Mouse (Mus musculus) c-Kit-positive CD71-positive TER-119-negative erythroid progenitor cells, embryonic 14.5 days (primary cell): Measurements from ENCODE around the gene Prkcb.

Experiments used
- DNase-seq: peaks from one replicate; pipeline ENCODE4 v3.0.0-alpha.2; 2013; ENCODE audit warnings: low read depth

Prkcb gene

DNA sequence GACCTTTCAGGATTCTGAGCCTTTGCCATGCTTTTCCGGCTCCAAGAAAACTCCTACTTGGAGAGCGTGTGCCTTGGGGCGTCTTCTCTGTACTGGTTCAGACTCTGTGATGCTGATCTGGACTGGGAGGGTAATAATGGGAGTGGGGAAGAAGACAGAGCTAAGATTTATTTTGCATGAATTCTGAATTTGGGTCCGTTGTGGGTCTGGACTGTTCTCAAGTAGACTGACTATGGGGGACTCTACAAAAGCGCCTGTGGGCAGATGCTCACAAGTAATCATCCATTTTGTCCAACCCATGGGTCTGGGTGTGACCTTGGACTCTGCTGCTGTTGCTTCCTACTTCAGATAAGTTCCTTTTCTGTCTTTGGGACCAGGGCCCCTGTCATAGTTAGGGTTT is 240.1 kb downstream of the Prkcb start:
- no peak for DNase-seq

DNA sequence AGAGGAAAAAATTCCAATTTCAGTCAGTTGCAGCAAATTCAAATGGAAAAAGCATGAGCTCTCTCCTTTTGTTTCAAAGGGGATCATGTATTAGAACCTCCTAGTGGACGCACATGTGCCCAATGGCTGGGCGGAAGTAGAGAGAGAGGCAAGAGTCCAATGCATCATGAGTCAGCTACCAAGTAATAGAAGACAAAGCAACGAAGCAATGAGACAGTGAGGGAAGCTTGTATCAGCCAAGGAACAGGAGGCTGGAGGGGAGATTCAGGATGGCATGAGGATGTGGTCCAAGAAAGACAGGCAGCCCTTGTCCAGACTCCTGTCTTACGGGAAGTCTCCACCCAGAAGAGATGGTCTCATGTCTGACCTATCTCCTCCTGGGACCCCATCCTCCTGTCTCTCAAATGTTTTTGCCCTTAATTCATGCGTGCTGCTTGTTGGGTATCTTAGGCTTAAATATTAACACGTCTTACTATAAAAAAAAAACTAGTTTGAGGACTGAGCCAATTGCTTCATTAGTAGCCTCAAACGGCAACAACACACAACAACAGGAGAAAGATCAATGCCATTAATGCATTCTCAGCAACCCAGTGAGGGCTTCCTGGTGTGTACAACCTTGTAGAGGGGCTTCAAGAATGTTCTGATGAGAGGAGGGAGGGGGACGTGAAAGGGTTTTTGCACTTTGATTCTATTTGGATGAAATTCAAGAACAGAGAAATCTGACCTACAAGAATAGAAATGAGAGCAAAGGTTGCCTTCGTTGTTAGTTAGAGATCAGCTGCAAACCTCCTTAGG is 245.2 kb downstream of the Prkcb start:
- DNase-seq, result no peak

DNA sequence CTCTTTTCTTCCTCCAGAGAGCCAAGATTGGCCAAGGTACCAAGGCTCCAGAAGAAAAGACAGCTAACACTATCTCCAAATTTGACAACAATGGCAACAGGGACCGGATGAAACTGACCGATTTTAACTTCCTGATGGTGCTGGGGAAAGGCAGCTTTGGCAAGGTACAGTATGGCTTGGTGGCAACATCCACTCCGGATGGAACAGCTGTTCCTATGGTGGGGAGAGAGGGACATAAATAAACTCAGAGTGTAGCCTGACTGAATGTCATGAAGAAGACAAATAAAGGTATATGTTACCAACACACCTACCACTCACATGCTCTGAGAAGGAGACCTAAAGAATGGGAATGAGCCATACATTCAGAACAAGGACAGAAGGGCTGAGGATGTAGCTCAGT is 256.1 kb downstream of the Prkcb start:
- no peak for DNase-seq

DNA sequence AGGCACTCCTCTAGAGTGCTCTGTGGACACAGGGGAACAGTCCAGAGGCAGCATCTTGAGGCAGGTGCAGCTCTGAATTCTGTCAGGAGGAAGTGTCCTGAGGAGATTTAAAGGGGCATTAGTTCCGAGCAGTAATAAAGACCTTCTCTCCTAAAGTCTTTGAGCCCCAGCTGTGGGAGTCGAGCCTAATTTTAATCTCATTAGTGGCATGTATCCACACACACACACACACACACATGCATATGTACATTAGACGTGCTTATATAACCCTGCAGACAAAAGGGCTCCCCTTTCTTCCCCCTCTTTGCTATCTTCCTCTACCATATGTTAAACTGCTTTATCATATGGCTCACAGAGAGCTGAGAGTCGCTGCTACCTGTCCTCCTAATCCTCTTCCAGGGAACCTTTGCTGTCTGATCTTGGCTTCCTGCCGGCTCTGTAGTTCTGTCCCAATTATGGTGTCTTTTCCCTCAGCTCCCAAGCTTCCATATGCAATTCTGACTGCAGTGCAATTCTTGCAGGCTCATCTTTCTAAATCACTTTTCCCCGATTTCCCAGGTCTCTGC is 268.1 kb downstream of the Prkcb start:
- DNase-seq, result no peak

DNA sequence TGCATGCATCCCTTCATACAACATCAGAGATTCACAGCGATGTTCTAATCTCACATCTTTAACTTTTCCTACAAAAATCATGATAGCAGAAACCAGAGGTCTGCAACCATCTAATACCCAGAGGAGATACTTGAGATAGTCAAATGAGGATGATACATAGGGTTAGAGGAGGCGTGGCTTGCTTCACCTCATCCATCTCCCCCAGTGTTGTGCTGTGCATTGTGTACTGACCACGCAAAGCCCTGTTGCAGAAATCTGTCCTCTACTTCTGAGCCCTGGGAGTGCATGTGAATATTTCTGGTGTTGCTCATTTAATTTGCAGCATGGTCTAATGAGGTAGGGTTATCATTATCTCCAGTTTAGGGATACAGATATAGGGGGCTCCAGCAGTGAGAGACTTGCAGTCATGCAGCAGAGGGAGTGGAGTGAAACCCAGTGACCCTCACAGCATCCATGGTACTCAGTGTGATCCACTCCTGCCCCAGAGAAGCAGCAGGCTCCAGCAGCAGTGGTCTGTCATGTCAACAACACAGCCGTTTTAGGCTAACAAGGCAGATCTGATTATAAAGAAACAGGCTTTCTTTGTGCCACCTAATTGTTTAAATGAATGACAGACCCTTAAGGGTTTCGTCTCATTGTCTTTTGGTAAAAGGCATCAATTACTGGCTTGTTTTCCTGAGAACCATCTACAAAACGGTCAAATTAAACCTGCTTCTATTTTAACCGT is 269.7 kb downstream of the Prkcb start:
- DNase-seq, result no peak

DNA sequence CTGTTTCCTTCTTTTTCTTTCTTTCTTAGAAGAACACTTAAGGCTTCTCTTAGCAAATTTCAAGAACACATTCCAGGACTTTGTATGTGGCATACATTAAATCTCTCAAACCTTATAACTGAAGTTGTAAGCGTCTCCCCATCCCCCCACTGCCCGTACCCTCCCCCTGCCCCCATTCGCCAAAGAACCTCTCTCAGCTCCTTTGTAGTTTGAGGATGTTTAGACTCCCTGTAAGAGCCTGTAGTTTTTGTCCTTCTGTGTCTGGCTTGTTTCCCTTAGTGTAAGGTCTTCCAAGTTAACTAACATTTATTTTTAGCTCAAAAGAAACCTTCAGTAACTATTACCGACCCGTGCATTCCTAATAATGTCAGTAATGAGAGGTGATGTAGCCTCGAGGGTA is 270.4 kb downstream of the Prkcb start:
- no peak for DNase-seq

DNA sequence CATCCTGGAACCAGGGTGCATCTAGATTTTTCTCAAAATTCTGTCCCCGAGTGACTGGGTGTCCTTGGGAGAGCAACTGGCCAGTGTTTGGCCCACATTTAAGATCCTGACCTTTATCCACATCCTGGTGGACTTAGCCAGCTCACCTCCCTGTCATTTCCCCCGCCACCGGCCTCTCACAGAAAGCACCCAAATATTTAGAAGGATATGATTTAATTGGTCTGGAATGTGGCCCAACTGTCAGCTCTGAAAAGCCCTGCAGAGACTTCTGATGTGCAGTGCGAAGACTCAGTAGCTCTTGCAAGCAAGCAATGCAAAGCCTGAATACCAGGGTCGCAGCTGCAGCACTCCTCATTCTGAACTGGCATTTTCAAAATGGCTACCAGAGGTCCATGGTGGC is 274.0 kb downstream of the Prkcb start:
- DNase-seq, result no peak

DNA sequence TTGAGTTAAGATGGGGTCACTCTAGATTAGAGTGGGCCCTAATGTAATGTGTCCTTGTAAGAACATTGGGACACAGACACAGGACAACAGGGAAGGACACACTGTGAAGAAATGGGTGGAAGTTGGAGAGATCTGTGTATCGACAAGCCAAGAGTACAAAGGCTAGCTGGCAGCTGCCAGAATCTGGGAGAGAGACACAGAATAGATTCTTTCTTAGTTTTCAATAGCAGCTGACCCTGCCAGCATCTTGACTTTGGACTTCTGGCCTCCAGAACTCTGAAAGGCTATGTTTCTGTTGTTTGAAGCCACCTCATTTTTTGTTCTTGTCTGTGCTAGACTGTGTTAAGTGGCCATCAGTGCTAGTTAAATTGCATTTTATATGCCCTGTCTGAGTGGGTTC is 276.8 kb downstream of the Prkcb start:
- DNase-seq, result no peak

DNA sequence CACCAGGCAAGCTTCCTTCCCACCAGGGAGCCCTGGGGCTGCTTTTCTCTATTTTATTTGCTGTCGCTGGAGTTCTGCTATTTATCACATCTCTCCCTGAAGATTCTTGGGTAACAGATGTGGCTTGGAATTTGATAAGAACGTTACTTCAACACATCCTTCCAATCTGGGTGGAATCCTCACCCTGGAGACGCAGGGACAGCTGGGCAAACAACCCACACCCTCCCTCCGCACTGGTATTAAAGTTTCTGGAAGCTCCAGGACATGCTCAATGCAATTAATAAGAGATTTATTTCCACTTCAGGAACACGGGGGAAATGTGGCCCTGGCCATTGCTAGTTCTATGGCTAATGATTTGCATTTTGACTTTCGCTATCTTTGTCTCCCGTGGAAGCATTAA is 277.5 kb downstream of the Prkcb start:
- DNase-seq, result no peak

DNA sequence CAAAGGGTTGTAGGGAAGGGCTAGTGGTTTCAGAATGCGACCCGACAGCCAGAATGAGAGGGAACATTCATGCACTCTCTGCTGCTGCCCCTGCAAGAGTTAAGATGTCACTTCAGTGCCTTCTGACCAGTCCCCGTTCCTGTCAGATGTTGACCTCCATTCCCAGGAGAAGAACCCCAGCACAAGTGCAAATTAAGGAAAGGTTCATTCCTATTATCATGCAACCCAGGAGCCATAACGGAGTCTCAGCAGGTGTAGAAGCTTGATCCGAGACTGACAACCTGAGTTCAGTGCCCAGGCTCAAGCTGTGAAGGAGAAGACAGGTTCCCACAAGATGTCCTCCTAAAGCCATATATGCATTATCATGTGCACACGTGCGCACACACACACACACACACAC is 280.2 kb downstream of the Prkcb start:
- no peak for DNase-seq

DNA sequence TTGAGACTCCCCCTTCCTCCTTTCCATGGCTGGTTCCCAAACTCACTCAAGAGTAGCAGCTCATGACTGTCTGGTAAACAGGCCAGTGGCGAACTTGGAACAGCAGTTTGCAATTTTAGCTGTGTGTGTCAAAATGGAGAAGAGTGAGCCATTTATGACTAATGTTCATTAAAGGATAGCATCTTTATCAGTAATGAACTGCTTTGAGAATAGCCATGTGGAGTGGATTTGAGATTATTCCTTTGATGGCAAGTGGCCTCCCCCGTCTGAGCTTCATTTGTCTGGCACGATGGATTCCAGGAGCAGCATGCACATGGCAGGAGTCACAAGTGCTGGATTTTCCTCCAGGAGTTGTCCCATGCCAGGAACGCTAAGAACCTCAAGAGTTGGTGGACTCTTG is 281.9 kb downstream of the Prkcb start:
- no peak for DNase-seq

DNA sequence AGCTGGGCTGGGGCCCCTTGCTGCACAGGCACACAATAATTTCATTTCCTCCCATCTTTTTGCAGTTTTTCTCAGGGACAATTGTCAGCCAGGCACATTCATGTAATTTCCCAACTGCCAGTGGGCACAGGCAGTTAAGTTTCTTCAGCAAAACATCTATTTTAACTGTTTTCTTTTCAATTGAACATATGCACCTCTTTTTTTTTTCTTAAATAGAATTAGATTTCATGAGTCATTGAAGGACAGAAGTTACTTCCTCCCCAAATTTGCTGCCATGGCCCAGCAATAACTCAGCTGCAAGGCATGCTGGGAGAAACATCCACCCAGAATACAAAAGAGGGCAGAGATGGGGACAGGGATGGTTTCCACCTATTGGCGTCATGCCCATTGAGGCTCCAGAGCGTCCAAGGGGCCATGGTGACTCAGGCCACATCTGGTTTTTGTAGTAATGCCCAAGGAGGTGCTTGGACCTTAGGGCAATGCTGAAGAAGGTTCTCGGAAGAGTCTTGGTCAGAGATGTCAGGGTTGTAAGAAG is 284.6 kb downstream of the Prkcb start:
- no peak for DNase-seq

DNA sequence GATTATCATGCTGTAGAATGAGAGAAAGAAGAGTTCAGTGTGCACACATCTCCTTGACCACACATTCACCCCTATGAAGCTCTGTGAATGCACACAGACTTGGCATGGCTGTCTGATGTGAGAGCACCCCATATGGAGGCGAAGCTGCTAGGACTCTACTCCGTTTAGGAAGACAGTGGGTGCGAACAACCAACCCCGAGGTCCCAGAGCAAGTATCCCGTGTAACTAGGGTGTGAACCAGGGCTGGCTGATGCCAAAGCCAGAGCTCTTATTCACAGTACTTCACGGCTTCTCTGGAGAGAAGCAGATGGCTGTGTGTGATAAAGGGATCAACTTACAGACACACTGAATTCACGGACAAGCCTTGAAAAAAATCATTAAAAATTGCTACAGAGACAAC is 285.9 kb downstream of the Prkcb start:
- DNase-seq, result no peak

DNA sequence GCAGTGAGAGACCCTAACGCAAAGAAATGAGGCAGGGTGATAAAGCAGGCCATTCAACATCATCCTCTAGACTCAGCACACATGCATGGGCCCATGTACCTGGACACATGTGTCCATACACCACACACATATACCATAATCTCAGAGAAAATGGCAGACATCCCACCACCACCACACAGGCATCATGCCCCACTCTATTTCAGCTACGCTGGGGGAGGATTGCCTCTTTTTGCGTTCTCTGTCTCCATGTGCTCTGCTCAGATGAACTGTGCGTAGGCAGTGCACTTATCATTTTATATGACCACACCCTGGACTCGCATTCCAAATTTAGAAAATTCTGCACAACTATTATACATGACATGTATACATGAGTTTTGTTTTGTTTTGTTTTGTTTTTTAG is 286.5 kb downstream of the Prkcb start:
- DNase-seq, result no peak

DNA sequence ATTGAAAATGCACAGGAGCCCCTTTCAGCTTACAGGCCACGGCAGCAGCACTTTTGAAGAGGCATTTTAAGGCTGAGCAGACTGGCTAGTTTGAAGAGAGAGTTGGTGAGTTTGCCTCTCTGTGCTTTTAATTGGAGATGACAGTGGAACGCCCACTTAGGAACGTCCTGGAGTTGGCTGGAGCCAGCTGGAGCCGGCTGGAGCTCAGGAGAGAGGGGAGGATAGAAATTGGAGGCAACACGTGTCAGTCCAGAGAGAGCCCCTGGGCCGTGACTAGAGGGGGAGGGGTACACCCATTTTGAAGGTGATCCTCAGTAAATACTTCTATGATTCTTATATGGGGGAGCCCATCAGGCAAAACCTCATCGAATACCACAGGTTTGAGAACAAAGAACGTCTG is 287.0 kb downstream of the Prkcb start:
- no peak for DNase-seq

DNA sequence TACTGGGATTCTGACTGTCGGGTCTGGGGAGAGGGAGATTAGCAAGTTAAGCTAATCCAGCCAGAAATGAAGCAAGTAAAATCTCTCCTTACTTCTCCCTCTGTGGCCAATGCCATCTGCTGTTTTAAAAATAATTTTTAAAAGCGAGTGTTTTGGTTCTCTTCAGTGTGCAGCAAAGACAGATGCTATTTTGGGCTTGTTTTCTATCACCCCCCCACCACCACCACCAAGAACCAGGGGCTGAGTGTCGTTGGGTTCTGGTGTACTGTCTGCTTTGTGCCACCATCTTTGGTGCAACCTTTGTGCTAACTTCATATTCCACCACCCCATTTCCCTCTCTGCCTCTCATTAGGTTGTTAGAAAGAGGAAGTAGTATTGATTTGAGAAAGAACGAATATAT is 289.0 kb downstream of the Prkcb start:
- no peak for DNase-seq

DNA sequence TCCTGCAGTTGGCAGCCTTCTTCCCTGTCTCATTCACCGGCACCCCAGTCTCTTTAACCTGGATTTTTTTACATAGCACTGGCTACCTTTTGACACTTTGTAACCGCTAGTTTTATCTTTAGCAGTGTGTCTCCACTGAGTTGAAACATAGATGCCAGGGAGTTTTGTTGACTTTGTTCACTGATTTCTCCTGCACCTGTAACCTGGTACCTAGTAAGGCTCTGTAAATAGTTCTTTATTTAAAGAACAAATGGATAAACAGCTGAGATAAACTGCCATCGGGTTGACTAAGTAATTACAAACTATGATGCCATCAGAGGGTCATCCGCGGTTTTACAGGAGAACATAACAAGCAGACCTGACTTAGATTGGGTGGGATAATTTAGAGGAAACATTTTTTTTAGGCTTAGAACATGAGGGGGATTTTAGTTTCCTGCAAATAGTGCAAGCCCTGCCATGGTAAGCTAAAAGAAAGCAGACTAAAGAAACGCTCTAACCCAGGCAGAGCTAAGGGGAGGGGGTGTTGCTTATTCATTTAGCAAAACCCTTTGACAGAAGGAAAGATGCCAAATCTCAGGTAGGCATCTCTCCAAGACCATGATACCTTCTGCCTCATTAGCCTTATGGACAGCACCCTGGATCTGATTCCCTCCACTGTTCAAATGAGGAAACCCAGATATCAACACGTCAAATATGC is 291.1 kb downstream of the Prkcb start:
- no peak for DNase-seq

DNA sequence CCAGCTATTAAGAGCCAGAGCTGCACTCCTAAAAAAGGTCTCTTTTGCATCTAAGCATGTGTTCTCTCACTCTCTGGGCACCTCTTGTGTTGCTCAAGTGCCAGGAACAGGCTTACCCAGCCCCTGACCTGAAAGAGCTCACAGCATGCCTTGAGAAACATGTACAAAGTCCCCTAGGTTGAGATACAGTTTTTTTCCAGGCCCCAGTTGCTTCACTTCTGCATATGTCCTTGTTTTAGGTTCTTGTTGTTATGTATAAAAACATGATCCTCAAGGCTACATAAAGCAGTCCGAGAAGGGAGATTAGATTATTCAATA is 291.6 kb downstream of the Prkcb start:
- no peak for DNase-seq

DNA sequence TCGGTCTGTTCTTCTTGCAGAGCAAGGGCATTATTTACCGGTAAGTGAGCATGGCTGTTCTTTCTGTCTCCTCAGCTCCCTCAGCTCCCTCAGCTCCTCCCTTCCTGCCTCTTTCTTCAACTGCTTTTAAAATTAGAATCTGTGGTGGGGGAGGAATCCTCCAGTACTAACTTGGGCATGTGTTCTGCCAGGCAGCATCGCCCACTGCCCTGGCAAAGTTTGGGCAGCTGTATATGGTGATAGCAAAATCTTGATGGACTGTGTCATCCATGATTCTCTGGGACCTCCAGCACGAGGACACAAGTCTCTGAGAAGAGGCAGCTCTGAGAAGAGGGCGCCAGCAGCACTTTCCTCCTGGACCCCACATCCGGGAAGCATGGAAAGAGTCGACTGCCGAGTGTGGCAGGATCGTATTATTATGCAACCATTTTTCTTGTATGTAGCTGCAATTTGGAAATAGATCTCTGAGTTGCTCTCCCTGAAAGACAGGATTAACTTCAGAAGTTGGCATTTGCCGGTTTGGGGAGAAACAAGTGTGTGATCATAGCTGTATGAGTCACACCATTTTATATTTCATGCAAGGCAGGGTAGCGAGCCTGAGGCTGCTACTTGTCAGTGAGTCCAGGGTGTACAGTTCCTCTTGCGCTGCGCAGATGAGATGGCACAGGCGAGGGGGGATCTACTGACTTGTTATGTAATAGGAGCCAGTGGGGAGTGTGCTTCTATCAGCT is 296.0 kb downstream of the Prkcb start:
- DNase-seq, result no peak

DNA sequence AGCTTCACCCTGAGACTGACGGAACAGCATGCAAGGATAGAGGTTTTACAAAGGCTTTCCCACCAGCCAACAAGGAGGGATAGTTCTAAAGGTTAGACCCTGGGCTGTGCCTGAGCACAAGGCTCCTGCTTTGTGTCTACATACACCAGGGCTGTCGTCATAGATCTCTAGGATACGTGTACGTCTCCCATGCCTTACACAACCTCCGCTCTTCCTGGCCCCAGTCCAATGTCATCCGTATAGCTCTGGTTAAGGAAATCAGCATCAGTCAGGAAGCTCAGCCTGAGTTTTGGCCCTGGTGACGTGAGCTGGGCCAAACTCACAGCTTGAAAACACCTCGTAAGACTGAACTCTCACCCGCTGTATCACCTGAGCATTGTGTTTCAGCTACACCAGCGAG is 307.3 kb downstream of the Prkcb start:
- no peak for DNase-seq

DNA sequence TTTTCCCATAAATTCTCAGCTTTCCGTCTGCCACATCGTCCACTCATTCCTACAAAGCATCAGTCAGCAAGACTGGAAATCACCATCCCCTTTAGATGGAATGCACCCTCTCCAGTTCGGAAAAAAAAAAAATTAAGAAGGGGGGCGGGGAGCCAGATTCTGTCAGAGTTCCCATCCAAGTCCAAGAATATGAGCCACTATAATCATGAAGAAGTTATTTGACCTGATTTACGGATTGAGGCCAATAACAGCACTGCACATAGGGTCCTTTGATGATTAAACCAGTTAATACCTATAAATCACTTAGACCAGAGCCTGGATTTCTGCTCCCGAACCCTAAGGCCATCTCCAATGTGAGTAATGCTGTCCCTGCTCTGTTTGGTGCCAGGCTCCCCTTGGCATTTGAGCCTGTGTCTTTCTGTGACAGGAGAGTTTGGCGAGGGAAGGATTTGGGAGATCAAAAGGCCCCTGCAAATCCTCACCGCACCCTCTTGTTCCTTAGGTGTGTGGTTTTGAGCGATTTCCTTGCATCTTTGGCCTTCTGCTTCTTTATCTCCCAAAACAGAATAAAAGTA is 308.1 kb downstream of the Prkcb start:
- DNase-seq, result no peak

DNA sequence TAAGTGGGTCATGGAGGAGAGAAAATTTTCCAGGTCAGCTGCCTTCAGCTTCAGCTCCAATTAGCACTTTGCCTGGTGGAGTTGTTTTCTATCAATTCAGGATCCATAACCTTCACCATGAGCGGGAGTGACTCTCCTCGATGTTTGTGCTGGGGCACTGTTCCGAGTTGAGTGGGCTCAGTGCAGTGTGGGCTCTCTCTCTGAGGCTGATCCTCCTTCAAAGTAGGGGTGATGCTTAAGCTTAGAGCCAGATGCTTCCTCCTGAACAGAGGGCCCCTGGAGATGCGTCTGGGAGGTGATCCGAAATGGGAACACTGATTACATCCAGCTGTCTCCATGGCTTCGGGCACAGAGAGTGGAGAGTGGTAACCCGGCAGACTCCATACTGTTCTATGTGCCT is 308.8 kb downstream of the Prkcb start:
- no peak for DNase-seq
